Mouse (Mus musculus): ENCODE data around the gene Llgl1.

DNA sequence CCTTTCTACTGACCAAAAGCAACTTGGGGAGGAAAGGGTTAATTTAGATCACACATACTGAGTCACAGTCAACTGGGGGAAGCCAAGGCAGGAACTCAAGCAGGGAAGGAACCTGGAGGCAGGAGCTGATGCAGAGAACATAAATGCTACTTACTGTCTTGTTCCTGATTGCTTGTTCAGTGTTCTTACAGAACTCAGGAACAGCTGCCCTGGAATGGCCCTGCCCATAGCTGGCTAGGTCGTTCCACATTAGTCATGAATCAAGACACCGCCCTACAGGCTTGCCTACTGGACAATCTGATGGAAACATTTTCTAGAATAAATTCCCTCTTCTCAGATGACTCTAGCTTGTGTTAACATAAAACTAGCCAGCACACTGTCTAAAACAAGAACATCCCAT, 34.7 kb downstream of the Llgl1 start:
- TF ChIP-seq CTCF (IDR thresholded peaks at IDR 0.05; ENCODE audit: low read depth) (no peak), EP300 (IDR thresholded peaks at IDR 0.05; ENCODE audit: low read depth) (no peak)

All from liver, postnatal 0 days (tissue).